Mouse (Mus musculus) gastrocnemius, postnatal 10 days (tissue): ENCODE data around the gene Dkkl1. TPM values are rescaled to one million over a fixed set of nuclear protein-coding genes. Genes with fewer than 3 reads are reported as not detected.

Source experiments
- DNase-seq: peaks from one replicate; pipeline ENCODE4 v3.0.0; 2021; ENCODE audit warnings: mixed read lengths
- microRNA-seq, 2 experiments: library from miRNA; unstranded; fragments of <30 nt; microRNA quantifications; one replicate each; pipeline ENCODE4 v1.2.0; 2021
- total RNA-seq, 2 experiments: library from RNA; stranded (reverse); gene quantifications; 2 replicates each; pipeline ENCODE4 v1.2.3; 2021

Dkkl1 gene
- total RNA-seq, 2 experiments from 2014 or later, result not detected

DNA sequence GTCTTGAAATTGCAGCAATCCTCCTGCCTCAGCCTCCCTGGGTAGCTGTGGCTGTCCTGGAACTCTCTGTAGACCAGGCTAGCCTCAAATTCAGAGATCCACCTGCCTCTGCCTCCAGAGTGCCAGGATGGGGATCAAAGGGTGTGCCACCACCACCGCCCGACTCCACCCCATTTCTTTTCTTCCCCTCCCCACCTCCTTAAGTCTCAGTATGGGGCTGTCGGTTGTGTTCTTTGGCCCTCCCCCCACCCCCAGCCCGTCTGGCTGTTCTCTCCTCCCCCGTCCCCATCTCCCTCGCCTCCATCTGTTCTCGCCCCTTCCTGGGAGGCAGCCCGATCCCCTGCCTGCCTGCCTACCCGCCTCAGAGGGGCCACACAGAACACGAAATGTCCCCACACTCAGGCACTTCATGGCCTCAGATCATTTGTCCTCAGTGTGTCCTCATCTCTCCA is 45.0 kb downstream of the Dkkl1 start:
- DNase-seq, result no peak

DNA sequence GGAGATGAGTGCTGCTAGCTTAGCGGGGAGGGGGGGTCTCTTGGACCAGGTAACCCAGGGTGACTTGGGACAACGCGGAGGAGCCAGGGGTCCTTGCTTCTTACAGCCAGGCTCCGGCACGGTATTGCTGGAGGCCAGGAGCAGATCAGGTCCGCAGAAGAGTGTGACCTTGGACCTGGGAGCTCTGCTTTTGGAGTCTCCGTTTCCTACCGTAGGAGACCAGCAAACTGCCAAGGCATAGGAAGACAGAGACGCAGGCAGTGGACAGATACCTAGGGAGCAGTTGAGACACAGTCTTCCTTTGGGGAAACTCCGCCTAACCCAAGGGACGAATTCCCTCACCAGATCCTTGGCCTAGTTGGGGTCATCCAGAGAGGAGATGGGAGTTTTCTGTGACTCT is 46.2 kb downstream of the Dkkl1 start:
- no peak for DNase-seq

GRCm38 (mm10) chr7:45164833-45165232 is 47.1 kb downstream of the Dkkl1 start:
- no peak for DNase-seq

DNA sequence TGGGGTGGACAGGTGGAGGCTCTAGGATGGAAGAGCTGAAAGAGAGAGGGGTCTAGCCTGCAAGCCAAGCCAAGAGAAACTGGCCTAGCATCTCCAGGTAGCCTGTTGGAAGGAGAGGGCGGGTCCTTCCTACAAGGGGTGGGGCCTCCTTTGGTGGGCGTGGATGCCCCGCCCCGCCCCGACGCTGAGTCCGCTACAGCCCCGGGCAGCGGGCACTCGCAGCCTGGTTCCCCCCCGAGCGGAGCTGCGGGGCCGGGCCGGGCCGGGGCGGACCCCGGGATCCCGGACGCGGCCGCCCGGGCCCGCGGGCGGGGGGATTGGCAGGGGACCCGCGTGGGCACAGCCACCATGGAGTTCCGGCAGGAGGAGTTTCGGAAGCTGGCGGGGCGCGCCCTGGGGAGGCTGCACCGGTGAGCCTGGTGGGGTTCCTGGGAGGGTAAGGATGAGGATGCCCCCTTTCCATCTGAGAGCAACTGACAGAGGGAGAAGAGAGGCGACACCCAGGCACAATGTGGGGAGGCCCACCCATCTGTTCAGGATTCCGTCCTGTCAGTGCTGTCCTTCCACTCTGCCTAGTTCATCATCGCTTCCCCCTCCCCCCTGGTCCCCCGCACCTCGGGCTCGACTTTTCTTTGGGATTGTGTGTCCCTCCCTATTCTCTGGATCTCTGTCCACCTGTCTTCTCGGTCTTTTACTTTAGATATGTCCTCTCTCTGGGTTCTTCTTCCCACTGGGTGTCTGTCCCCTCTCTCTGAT is 48.0 kb downstream of the Dkkl1 start, which contains the start of gene Slc17a7:
TSS of gene Slc17a7 (plus strand) at position 215 of the 756 bp plus-strand sequence.
- DNase-seq, result no peak

- no peak for DNase-seq
Measured at GRCm38 (mm10) chr7:45162996-45163615, 48.8 kb downstream of the Dkkl1 start.

GRCm38 (mm10) chr7:45162551-45162950 is 49.4 kb downstream of the Dkkl1 start:
- no peak for DNase-seq

DNA sequence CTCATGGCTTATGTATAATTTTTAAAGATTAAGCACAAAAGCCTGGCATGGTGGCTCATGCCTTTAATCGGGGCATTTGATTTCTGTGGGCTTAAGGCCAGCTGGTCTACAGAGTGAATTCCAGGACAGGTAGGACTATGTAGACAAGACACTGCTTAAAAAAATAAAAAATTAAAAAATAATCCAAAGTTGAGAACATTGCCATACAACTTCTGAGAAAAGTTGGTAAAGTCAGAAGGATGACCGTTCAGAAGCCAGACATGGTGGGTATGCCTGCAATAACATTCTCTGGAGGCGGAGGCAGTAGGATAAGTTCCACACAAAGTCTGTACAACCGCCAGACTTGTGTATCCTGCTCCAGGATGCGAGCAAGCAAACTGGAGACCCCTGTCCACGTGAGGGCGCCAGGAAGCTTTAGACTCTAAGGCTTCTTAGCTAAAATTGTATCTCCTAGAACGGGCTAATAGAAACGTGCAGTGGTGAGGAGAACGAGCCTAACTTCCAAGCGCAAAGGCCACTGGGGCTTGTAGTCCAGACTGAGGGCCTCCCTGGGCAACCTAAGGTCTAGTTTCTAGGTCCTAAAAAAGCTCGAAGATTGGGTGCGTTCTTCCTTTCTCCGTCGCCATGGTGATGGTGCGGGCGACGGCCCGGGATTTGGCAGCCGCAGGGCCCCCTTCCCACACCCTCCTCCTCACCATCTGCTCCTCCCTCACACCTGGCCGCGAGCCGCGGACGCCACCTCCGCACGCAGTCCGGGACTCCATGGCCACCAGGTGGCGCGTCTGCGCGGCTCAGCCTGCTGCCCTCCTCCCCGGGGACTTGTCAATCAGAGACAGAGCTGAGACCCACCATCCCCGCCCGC is 50.1 kb downstream of the Dkkl1 start:
- DNase-seq, result peak; percentile 94

DNA sequence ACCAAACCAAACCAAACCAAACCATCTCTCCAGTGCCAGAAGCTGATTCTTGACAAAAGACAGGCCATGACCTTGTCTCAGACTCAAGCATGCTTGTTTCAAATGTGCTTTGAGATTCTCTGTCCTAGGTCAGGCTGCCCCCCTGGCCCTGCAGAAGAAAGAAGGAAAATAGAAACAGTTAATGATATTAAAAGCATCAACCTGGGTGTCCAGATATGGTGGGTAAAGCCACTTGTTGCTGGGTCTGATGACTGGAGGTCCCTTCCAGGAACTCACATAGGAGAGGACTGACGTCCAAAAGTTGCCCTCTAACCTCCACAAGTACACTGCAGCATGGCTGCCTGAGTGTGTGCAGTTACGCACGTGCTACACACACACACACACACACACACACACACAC is 51.1 kb downstream of the Dkkl1 start:
- no peak for DNase-seq

DNA sequence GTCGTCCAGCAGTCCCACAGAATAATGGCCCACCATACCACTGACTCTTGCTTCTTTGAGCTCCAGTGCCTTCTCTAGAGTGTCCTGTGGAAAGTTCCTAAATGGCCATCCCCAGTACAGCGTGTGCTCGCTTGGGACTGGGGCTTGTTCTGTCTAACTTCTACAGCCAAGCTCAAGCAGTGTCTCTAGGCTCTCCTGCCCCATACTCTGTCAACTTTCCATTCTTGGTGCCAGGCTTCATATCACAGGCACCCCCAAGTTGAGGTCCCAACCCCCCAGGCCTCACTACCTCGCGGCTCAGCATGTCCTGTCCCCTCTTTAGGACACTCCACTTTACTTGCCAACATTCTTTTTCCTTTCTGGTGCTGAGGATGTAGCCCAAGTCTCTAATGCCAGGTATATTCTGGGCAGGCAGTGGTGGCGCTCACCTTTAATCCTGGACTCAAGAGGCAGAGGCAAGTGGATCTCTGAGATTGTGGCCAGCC is 51.6 kb downstream of the Dkkl1 start:
- DNase-seq, result no peak

GRCm38 (mm10) chr7:45158991-45159390 is 53.0 kb downstream of the Dkkl1 start:
- no peak for DNase-seq

Small RNA genes lying within 50 kb of the gene (microRNA-seq; reads per million reads assigned to microRNA genes)
- 0 reads per million in 2 experiments for gene Mir7055

Other genes with a start within 250 kb of the Dkkl1 start
- 1 to 10 TPM; 4.4 to 5.7 TPM for gene Cpt1c, start 237.3 kb downstream of the Dkkl1 start, total RNA-seq
- 100 to 1,000 TPM; 267 to 271 TPM for gene Prmt1, start 225.6 kb downstream of the Dkkl1 start, total RNA-seq
- 10 to 100 TPM; 26.5 to 35.8 TPM for gene Irf3, start 214.5 kb downstream of the Dkkl1 start, total RNA-seq
- gene Bcl2l12, start 213.4 kb downstream of the Dkkl1 start, total RNA-seq, result 10 to 100 TPM; 10.8 to 14.0 TPM
- 10 to 100 TPM; 47.7 to 55.8 TPM for gene Scaf1, start 195.8 kb downstream of the Dkkl1 start, total RNA-seq
- 10 to 100 TPM; 75.5 to 80.6 TPM for gene Rras, start 194.2 kb downstream of the Dkkl1 start, total RNA-seq
- gene Prr12, start 159.3 kb downstream of the Dkkl1 start, total RNA-seq, result 10 to 100 TPM; 36.0 to 43.1 TPM
- gene Nosip, start 149.7 kb downstream of the Dkkl1 start, total RNA-seq, result 10 to 100 TPM; 35.9 to 40.5 TPM
- 10 to 100 TPM in 1 of 2 experiments, 1 to 10 TPM in 1; 8.5 to 10.7 TPM for gene Prrg2, start 149.5 kb downstream of the Dkkl1 start, total RNA-seq
- gene Rcn3, start 119.9 kb downstream of the Dkkl1 start, total RNA-seq, result 100 to 1,000 TPM; 103 to 148 TPM
- 10 to 100 TPM; 70.9 to 75.2 TPM for gene Fcgrt, start 108.3 kb downstream of the Dkkl1 start, total RNA-seq
- gene Rps11, start 87.7 kb downstream of the Dkkl1 start, total RNA-seq, result 100 to 1,000 TPM; 762 to 817 TPM
- 1,000 to 10,000 TPM; 1,164 to 1,215 TPM for gene Rpl13a, start 83.4 kb downstream of the Dkkl1 start, total RNA-seq
- gene Gm45713, start 75.9 kb downstream of the Dkkl1 start, total RNA-seq, result not detected
- gene Flt3l, start 75.7 kb downstream of the Dkkl1 start, total RNA-seq, result 1 to 10 TPM; 2.3 to 4.3 TPM
- gene Pih1d1, start 57.8 kb downstream of the Dkkl1 start, total RNA-seq, result 10 to 100 TPM; 46.6 to 48.2 TPM
- gene Aldh16a1, start 57.6 kb downstream of the Dkkl1 start, total RNA-seq, result 10 to 100 TPM; 23.9 to 28.6 TPM
- 1 to 10 TPM; 4.7 to 4.9 TPM for gene Slc17a7, start 48.2 kb downstream of the Dkkl1 start, total RNA-seq
- under 1 TPM; 0.49 to 0.63 TPM for gene Gfy, start 32.6 kb downstream of the Dkkl1 start, total RNA-seq
- not detected for gene Pth2, start 31.2 kb downstream of the Dkkl1 start, total RNA-seq
- gene Ccdc155, start 7.3 kb downstream of the Dkkl1 start, total RNA-seq, result 1 to 10 TPM; 2.5 to 2.8 TPM
- gene Tead2, start 3.6 kb upstream of the Dkkl1 start, total RNA-seq, result 10 to 100 TPM; 15.6 to 25.9 TPM
- 1 to 10 TPM; 1.8 to 3.4 TPM for gene Cd37, start 27.0 kb upstream of the Dkkl1 start, total RNA-seq
- gene Slc6a16, start 28.9 kb upstream of the Dkkl1 start, total RNA-seq, result not detected
- not detected for gene Slc6a21, start 65.4 kb upstream of the Dkkl1 start, total RNA-seq
- gene Trpm4, start 121.6 kb upstream of the Dkkl1 start, total RNA-seq, result 10 to 100 TPM; 25.5 to 35.2 TPM
- 100 to 1,000 TPM; 579 to 609 TPM for gene Hrc, start 123.1 kb upstream of the Dkkl1 start, total RNA-seq
- gene Ppfia3, start 154.9 kb upstream of the Dkkl1 start, total RNA-seq, result under 1 TPM; 0.89 to 0.97 TPM
- 1 to 10 TPM; 1.9 to 2.0 TPM for gene Lin7b, start 158.4 kb upstream of the Dkkl1 start, total RNA-seq
- 100 to 1,000 TPM; 123 to 156 TPM for gene Snrnp70, start 183.6 kb upstream of the Dkkl1 start, total RNA-seq
- gene Kcna7, start 193.5 kb upstream of the Dkkl1 start, total RNA-seq, result 10 to 100 TPM; 25.4 to 29.6 TPM
- 1 to 10 TPM; 1.4 to 1.8 TPM for gene Ntf5, start 201.5 kb upstream of the Dkkl1 start, total RNA-seq
- not detected for gene Lhb, start 208.7 kb upstream of the Dkkl1 start, total RNA-seq
- gene Gys1, start 222.7 kb upstream of the Dkkl1 start, total RNA-seq, result 100 to 1,000 TPM; 142 to 150 TPM
- 10 to 100 TPM; 29.4 to 36.9 TPM for gene Ruvbl2, start 225.9 kb upstream of the Dkkl1 start, total RNA-seq
- gene Ftl1, start 247.7 kb upstream of the Dkkl1 start, total RNA-seq, result 100 to 1,000 TPM; 173 to 194 TPM